Mouse (Mus musculus): ENCODE measurements around the gene Thegl. TPM values are rescaled to one million over a fixed set of nuclear protein-coding genes. Genes with fewer than 3 reads are reported as not detected.

Gene Thegl
- polyA plus RNA-seq, 1 experiment, result not detected

DNA sequence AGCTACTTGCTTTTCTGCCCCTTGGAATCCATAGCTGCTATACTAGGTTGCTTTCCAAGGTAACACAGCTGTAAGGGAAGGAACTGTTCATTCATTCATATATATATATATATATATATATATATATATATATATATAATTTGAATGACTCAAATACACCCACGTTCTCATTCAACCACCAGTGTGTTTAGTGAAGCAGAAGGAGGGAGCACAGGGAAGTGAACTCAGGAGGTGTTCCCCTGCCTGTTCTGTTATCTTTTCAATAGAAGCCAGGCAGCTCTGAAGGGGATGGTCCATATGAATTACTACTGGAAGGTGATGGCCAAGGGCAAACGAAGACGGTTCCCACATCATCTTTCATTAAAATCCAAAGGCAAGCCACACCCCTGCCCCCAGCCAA lies 71.3 kb downstream of the Thegl start:
- Histone ChIP-seq H3K36me3 (ENCODE audit: control insufficient read depth, insufficient read depth, low read length, poor library complexity, severe bottlenecking) (no peaks in the 10 kb centered on the region), H3K27ac (ENCODE audit: insufficient read depth, low read length) (no peak overlapping the region), H3K27me3 (ENCODE audit: control insufficient read depth, insufficient read depth, low read length, poor library complexity, severe bottlenecking) (no peaks in the 10 kb centered on the region), H3K9ac (ENCODE audit: low read depth, poor library complexity, severe bottlenecking) (no peak overlapping the region), H3K4me3 (ENCODE audit: low read depth, low read length) (no peak overlapping the region), H3K4me1 (ENCODE audit: control insufficient read depth, insufficient read depth, low read length) (peaks cover 1% of the 10 kb centered on the region), H3K9me3 (replicated peaks; ENCODE audit: control insufficient read depth, insufficient read depth, low read length, poor library complexity, severe bottlenecking) (no peaks in the 10 kb centered on the region)
- TF ChIP-seq CTCF (IDR thresholded peaks at IDR 0.05; ENCODE audit: low read depth, low read length), result no peak
- no peak for TF ChIP-seq EP300 (IDR thresholded peaks at IDR 0.05; ENCODE audit: insufficient read depth, low read depth, low read length)
- TF ChIP-seq POLR2A (IDR thresholded peaks at IDR 0.05; ENCODE audit: insufficient read depth, low read length), result no peak

DNA sequence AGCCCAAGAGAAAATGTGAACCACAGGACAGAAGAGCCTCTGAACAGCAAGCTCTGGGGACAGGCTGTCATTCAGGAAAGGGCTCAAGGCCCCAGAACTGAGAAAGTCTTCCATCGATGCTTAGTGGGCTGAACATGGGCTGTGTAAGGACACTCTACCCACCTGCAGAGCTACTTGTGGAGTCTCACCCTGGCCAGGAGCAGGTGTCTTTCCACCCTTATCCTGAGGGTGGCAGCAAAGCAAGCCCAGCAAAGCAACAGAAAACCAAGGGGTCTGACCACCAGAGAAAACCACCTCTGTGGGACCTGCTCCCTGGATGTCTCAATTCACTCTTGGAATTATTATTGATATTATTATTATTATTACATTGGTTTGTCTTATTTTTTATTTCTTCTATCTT lies 73.5 kb downstream of the Thegl start:
- Histone ChIP-seq H3K36me3 (ENCODE audit: control insufficient read depth, insufficient read depth, low read length, poor library complexity, severe bottlenecking) (no peaks in the 10 kb centered on the region), H3K27ac (ENCODE audit: insufficient read depth, low read length) (no peak overlapping the region), H3K27me3 (ENCODE audit: control insufficient read depth, insufficient read depth, low read length, poor library complexity, severe bottlenecking) (peaks cover 3% of the 10 kb centered on the region; the same call in 1 of the 2 replicates), H3K4me3 (ENCODE audit: low read depth, low read length) (no peak overlapping the region), H3K9me3 (replicated peaks; ENCODE audit: control insufficient read depth, insufficient read depth, low read length, poor library complexity, severe bottlenecking) (no peaks in the 10 kb centered on the region), H3K4me1 (ENCODE audit: control insufficient read depth, insufficient read depth, low read length) (peaks cover 1% of the 10 kb centered on the region), H3K9ac (ENCODE audit: low read depth, poor library complexity, severe bottlenecking) (no peak overlapping the region)
- TF ChIP-seq CTCF (IDR thresholded peaks at IDR 0.05; ENCODE audit: low read depth, low read length) (peak; percentile 85), POLR2A (IDR thresholded peaks at IDR 0.05; ENCODE audit: insufficient read depth, low read length) (no peak)

DNA sequence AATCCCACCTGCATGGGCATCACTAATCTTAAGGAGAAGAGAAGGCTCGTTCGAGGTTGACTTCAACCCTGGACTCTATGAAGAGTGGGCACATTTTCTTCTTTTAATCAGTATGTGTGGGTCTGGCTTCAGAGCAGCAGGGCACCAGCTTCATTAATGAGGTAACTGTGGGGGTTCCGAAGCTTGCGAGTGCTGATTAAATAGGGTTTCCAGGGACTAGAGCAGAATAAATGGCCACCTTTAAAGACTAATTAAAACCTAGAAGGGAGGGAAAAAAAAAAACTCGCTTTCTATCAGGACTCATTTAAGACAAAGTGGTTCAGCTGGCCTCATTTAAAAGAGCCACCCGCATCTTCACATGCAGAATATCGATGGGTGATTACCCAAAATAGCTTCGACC lies 74.1 kb downstream of the Thegl start:
- H3K4me1 ChIP-seq (ENCODE audit: control insufficient read depth, insufficient read depth, low read length), result peaks cover 1% of the 10 kb centered on the region
- TF ChIP-seq POLR2A (IDR thresholded peaks at IDR 0.05; ENCODE audit: insufficient read depth, low read length), result no peak
- TF ChIP-seq EP300 (IDR thresholded peaks at IDR 0.05; ENCODE audit: insufficient read depth, low read depth, low read length), result no peak
- no peak for TF ChIP-seq CTCF (IDR thresholded peaks at IDR 0.05; ENCODE audit: low read depth, low read length)

DNA sequence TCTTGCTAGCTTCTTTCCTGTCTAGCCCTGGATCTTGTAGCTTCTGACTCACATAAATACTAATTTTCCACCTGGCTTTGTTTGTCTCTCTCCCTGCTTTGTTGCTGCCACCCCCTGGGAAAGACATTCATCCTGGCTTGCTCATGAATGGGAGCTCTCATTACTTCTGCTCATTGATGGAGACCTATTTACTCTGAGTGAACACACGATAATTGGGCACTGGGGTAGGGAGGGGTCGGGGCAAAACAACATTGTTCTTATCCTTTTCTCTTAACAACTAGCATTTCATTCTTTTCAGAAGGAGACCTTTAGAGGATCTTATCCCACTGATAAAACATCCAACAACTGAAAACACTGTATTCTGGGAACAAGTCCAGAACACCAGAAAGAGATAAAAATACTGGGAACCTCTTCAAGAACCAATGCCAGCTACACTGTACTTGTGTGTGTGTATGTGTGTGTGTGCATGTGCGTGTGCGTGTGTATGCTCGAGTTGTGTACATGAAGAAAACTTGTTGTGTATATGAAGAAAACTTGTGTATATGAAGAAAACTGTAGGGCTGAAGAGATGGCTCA lies 74.8 kb downstream of the Thegl start:
- TF ChIP-seq EP300 (IDR thresholded peaks at IDR 0.05; ENCODE audit: insufficient read depth, low read depth, low read length) (no peak), CTCF (IDR thresholded peaks at IDR 0.05; ENCODE audit: low read depth, low read length) (no peak), POLR2A (IDR thresholded peaks at IDR 0.05; ENCODE audit: insufficient read depth, low read length) (no peak)
- Histone ChIP-seq H3K27ac (ENCODE audit: insufficient read depth, low read length) (no peak overlapping the region), H3K27me3 (ENCODE audit: control insufficient read depth, insufficient read depth, low read length, poor library complexity, severe bottlenecking) (peaks cover 7% of the 10 kb centered on the region; the same call in 1 of the 2 replicates), H3K9ac (ENCODE audit: low read depth, poor library complexity, severe bottlenecking) (no peak overlapping the region), H3K4me3 (ENCODE audit: low read depth, low read length) (no peak overlapping the region), H3K9me3 (replicated peaks; ENCODE audit: control insufficient read depth, insufficient read depth, low read length, poor library complexity, severe bottlenecking) (no peaks in the 10 kb centered on the region), H3K36me3 (ENCODE audit: control insufficient read depth, insufficient read depth, low read length, poor library complexity, severe bottlenecking) (no peaks in the 10 kb centered on the region), H3K4me1 (ENCODE audit: control insufficient read depth, insufficient read depth, low read length) (peaks cover 1% of the 10 kb centered on the region)

More for the DNA sequence above, 74.1 kb downstream of the Thegl start:
- Histone ChIP-seq H3K4me3 (ENCODE audit: low read depth, low read length) (no peak overlapping the region), H3K9me3 (replicated peaks; ENCODE audit: control insufficient read depth, insufficient read depth, low read length, poor library complexity, severe bottlenecking) (no peaks in the 10 kb centered on the region), H3K27ac (ENCODE audit: insufficient read depth, low read length) (no peak overlapping the region), H3K36me3 (ENCODE audit: control insufficient read depth, insufficient read depth, low read length, poor library complexity, severe bottlenecking) (no peaks in the 10 kb centered on the region), H3K9ac (ENCODE audit: low read depth, poor library complexity, severe bottlenecking) (no peak overlapping the region), H3K27me3 (ENCODE audit: control insufficient read depth, insufficient read depth, low read length, poor library complexity, severe bottlenecking) (peaks cover 4% of the 10 kb centered on the region; the same call in 1 of the 2 replicates)

DNA sequence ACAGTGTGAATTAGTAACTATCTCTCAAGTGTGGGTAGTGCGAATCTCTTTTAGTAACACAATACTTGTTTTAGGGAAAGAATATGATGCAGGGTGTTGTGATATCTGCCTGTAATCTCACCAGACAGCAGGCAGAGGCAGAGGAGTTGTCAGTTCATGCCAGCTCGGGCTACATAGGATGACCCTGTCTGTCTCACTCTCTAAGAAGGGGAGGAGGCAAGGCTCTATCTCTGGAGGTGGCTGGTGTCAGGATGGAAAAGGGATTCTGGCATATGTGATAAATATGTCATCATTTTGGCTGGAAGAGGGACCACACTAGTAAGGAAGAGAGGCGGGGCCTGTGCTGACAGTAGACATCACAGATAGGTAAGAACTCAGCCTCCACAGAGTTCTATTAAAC lies 76.1 kb downstream of the Thegl start:
- Histone ChIP-seq H3K9me3 (replicated peaks; ENCODE audit: control insufficient read depth, insufficient read depth, low read length, poor library complexity, severe bottlenecking) (no peaks in the 10 kb centered on the region), H3K27ac (ENCODE audit: insufficient read depth, low read length) (no peak overlapping the region), H3K4me1 (ENCODE audit: control insufficient read depth, insufficient read depth, low read length) (no peaks in the 10 kb centered on the region), H3K36me3 (ENCODE audit: control insufficient read depth, insufficient read depth, low read length, poor library complexity, severe bottlenecking) (no peaks in the 10 kb centered on the region), H3K4me3 (ENCODE audit: low read depth, low read length) (no peak overlapping the region), H3K27me3 (ENCODE audit: control insufficient read depth, insufficient read depth, low read length, poor library complexity, severe bottlenecking) (peaks cover 11% of the 10 kb centered on the region; the same call in 1 of the 2 replicates), H3K9ac (ENCODE audit: low read depth, poor library complexity, severe bottlenecking) (no peak overlapping the region)
- TF ChIP-seq EP300 (IDR thresholded peaks at IDR 0.05; ENCODE audit: insufficient read depth, low read depth, low read length) (no peak), POLR2A (IDR thresholded peaks at IDR 0.05; ENCODE audit: insufficient read depth, low read length) (no peak), CTCF (IDR thresholded peaks at IDR 0.05; ENCODE audit: low read depth, low read length) (no peak)

DNA sequence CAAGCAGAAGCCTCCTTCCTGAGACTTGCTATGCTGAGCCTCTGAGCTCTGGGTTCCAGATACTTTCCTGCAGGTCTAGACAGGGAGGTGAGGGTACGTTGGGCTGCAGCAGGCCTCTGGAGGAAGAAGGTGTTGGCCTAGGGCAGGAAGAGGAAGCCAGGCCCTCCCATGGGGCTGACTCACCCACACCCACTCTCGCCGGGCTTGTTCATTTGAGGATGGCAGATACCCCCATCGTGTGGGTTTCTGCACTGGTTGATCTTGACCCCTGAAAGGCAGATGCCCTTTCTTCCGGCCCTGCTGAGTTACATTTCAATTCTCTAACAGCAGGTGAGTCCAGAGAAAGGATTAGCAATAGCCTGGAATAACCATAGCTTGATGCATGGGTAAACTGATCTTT lies 76.7 kb downstream of the Thegl start:
- H3K36me3 ChIP-seq (ENCODE audit: control insufficient read depth, insufficient read depth, low read length, poor library complexity, severe bottlenecking), result no peaks in the 10 kb centered on the region
- peaks cover 11% of the 10 kb centered on the region; the same call in 1 of the 2 replicates for H3K27me3 ChIP-seq (ENCODE audit: control insufficient read depth, insufficient read depth, low read length, poor library complexity, severe bottlenecking)
- TF ChIP-seq EP300 (IDR thresholded peaks at IDR 0.05; ENCODE audit: insufficient read depth, low read depth, low read length) (no peak), CTCF (IDR thresholded peaks at IDR 0.05; ENCODE audit: low read depth, low read length) (no peak), POLR2A (IDR thresholded peaks at IDR 0.05; ENCODE audit: insufficient read depth, low read length) (no peak)
- no peaks in the 10 kb centered on the region for H3K4me1 ChIP-seq (ENCODE audit: control insufficient read depth, insufficient read depth, low read length)
- H3K27ac ChIP-seq (ENCODE audit: insufficient read depth, low read length), result no peak overlapping the region
- no peaks in the 10 kb centered on the region for H3K9me3 ChIP-seq (replicated peaks; ENCODE audit: control insufficient read depth, insufficient read depth, low read length, poor library complexity, severe bottlenecking)
- no peak overlapping the region for H3K9ac ChIP-seq (ENCODE audit: low read depth, poor library complexity, severe bottlenecking)
- H3K4me3 ChIP-seq (ENCODE audit: low read depth, low read length), result no peak overlapping the region

All from ES-Bruce4 (cell line).